Mouse (Mus musculus): ENCODE measurements at regions not wholly inside any gene's neighbourhood (a gene's known extent, or its start where the extent isn't known, plus 50 kb on each side); places are given as distances from the start of the nearest gene placed in this dataset.
A peak's percentile ranks its signal among the peaks of the same experiment; 100 is the strongest.
"Not testable (repeated sequence)": the region's sequence is repeated elsewhere in the genome, so short reads cannot be mapped to it uniquely, and the experiment has no call there.

- Histone ChIP-seq H3K27ac (replicated peaks) (no peak overlapping the region), H3K9me3 (peaks cover 3% of the 10 kb centered on the region; the same call in 1 of the 2 replicates), H3K4me1 (replicated peaks) (no peaks in the 10 kb centered on the region), H3K9ac (no peak overlapping the region), H3K4me3 (no peak overlapping the region), H3K36me3 (no peaks in the 10 kb centered on the region), H3K4me2 (no peak overlapping the region), H3K27me3 (no peaks in the 10 kb centered on the region)
- ATAC-seq (ENCODE audit: low read depth) = no peak
- 52% methylated on average over 9 of the region's 9 CpGs for WGBS
Measured at GRCm38 (mm10) chr10:69005199-69005872, 145.9 kb upstream of the Rhobtb1 start.

- not testable (repeated sequence) for ATAC-seq (ENCODE audit: low read depth); H3K9me3 ChIP-seq; H3K36me3 ChIP-seq; H3K27me3 ChIP-seq; H3K4me1 ChIP-seq (replicated peaks); H3K27ac ChIP-seq (replicated peaks); H3K9ac ChIP-seq; H3K4me2 ChIP-seq; H3K4me3 ChIP-seq
- WGBS = 91% methylated on average over 8 of the region's 8 CpGs
Measured at GRCm38 (mm10) chr10:69008679-69009078, 142.6 kb upstream of the Rhobtb1 start.

GRCm38 (mm10) chr10:69020811-69021743, 130.2 kb upstream of the Rhobtb1 start:
- H3K4me3 ChIP-seq = peak overlapping the region; percentile 3; the same call in 1 of the 2 replicates
- peak overlapping the region; percentile 84 for H3K27ac ChIP-seq (replicated peaks)
- ATAC-seq (ENCODE audit: low read depth) = peak; percentile 91
- 52% methylated on average over 30 of the region's 30 CpGs for WGBS
- H3K4me1 ChIP-seq (replicated peaks) = peaks cover 20% of the 10 kb centered on the region
- H3K4me2 ChIP-seq = peak overlapping the region; percentile 41
- H3K9ac ChIP-seq = no peak overlapping the region
- H3K36me3 ChIP-seq = no peaks in the 10 kb centered on the region
- H3K9me3 ChIP-seq = no peaks in the 10 kb centered on the region
- no peaks in the 10 kb centered on the region for H3K27me3 ChIP-seq

- Histone ChIP-seq H3K9me3 (no peaks in the 10 kb centered on the region), H3K4me1 (replicated peaks) (no peaks in the 10 kb centered on the region), H3K27ac (replicated peaks) (no peak overlapping the region), H3K36me3 (no peaks in the 10 kb centered on the region), H3K9ac (no peak overlapping the region), H3K27me3 (no peaks in the 10 kb centered on the region), H3K4me2 (no peak overlapping the region), H3K4me3 (no peak overlapping the region)
- ATAC-seq (ENCODE audit: low read depth) = no peak
- 66% methylated on average over 9 of the region's 9 CpGs for WGBS
Measured at GRCm38 (mm10) chr10:69033410-69033809, 117.8 kb upstream of the Rhobtb1 start.

GRCm38 (mm10) chr10:69034390-69035120, 116.7 kb upstream of the Rhobtb1 start:
- ATAC-seq (ENCODE audit: low read depth) = no peak
- no peak overlapping the region for H3K27ac ChIP-seq (replicated peaks)
- 40% methylated on average over 2 of the region's 2 CpGs for whole genome bisulfite sequencing

GRCm38 (mm10) chr10:69035536-69035935, 115.7 kb upstream of the Rhobtb1 start:
- H3K27ac ChIP-seq (replicated peaks); ATAC-seq (ENCODE audit: low read depth); H3K4me1 ChIP-seq (replicated peaks); H3K4me3 ChIP-seq; H3K36me3 ChIP-seq; H3K9me3 ChIP-seq; H3K4me2 ChIP-seq; H3K27me3 ChIP-seq; H3K9ac ChIP-seq: not testable (repeated sequence)
- WGBS = 65% methylated on average over 4 of the region's 4 CpGs

More at GRCm38 (mm10) chr10:69034390-69035120, 116.7 kb upstream of the Rhobtb1 start:
- H3K9me3 ChIP-seq = no peaks in the 10 kb centered on the region
- H3K27me3 ChIP-seq = no peaks in the 10 kb centered on the region
- H3K4me2 ChIP-seq = no peak overlapping the region
- H3K9ac ChIP-seq = no peak overlapping the region
- H3K36me3 ChIP-seq = no peaks in the 10 kb centered on the region
- no peak overlapping the region for H3K4me3 ChIP-seq
- no peaks in the 10 kb centered on the region for H3K4me1 ChIP-seq (replicated peaks)

DNA sequence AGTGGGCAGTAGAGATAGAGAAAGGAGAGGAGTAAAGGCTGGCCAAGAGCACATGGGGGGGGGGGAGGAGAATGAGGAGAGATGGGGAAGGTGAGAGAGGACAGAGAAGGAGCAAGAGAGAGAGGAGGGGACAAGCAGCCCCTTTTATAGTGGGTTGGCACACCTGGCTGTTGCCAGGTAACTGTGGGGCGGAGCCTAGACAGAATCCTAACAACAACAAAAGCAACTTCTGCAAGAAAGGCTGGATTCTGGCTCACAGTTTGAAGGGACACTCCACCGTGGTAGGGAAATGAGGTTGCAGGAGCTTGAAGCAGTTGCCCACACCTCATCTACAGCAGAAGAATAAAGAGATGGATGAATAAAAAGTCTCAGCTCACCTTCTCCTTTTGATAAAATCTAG, 115.1 kb upstream of the Rhobtb1 start:
- H3K4me3 ChIP-seq = no peak overlapping the region
- no peak overlapping the region for H3K27ac ChIP-seq (replicated peaks)
- no peaks in the 10 kb centered on the region for H3K36me3 ChIP-seq
- no peaks in the 10 kb centered on the region for H3K27me3 ChIP-seq
- no peak overlapping the region for H3K4me2 ChIP-seq
- ATAC-seq (ENCODE audit: low read depth) = no peak
- no peak overlapping the region for H3K9ac ChIP-seq
- H3K4me1 ChIP-seq (replicated peaks) = no peaks in the 10 kb centered on the region
- 83% methylated on average over 2 of the region's 2 CpGs for WGBS
- H3K9me3 ChIP-seq = no peaks in the 10 kb centered on the region

DNA sequence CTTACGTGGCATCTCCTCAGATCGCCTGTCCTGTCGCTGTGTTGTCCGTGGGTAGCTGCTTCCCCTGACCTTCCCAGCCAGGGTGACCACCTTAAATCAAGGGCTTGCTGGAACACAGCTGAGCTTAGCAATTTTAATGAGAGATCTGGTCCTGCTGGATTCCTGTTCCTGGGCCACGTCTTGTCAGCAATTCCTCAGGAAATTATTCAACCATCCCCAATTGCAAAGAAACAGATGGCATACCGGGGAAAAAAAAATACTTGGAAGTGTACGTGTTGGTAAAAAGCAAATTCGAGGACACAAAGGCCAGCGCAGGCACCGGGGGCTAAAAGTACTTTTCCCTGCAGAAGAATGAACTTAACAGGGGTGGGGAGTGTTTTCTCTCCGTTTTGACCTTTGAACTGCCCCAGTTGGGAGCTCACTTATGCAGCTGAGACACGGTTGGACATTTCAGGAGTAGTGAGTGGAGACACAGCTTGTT, 107.0 kb upstream of the Rhobtb1 start:
- Histone ChIP-seq H3K4me3 (no peak overlapping the region), H3K4me1 (replicated peaks) (peaks cover 34% of the 10 kb centered on the region), H3K27me3 (no peaks in the 10 kb centered on the region), H3K9ac (no peak overlapping the region), H3K9me3 (no peaks in the 10 kb centered on the region), H3K36me3 (no peaks in the 10 kb centered on the region), H3K4me2 (no peak overlapping the region), H3K27ac (replicated peaks) (0 out of 2 replicates have a peak overlapping the region, but pooled peaks have one; percentile 15)
- no peak for ATAC-seq (ENCODE audit: low read depth)
- WGBS = 24% methylated on average over 12 of the region's 12 CpGs

DNA sequence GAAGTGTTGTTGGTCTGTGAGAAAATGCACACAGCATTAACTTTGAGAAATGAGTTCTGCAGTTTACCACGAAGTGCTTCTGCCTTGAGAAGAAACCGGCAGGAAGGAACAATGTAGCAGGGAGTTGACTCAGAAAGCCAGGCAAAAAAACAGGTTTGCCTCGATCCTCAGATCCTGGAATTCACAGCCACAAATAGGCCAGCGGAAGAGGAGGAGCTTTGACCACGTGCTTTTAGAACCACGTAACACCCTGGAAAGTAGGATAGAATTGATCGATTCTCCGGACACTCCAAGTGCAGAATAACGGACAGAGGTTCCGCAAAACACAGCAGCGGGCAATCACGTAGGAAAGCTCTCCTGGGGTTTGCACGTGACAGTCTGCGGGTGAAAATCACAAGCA, 106.0 kb upstream of the Rhobtb1 start:
- WGBS = 57% methylated on average over 14 of the region's 14 CpGs
- no peaks in the 10 kb centered on the region for H3K9me3 ChIP-seq
- H3K27me3 ChIP-seq = no peaks in the 10 kb centered on the region
- H3K4me1 ChIP-seq (replicated peaks) = peaks cover 34% of the 10 kb centered on the region
- no peak for ATAC-seq (ENCODE audit: low read depth)
- no peaks in the 10 kb centered on the region for H3K36me3 ChIP-seq
- no peak overlapping the region for H3K27ac ChIP-seq (replicated peaks)
- no peak overlapping the region for H3K4me3 ChIP-seq
- no peak overlapping the region for H3K9ac ChIP-seq
- peak overlapping the region; percentile 39 for H3K4me2 ChIP-seq

DNA sequence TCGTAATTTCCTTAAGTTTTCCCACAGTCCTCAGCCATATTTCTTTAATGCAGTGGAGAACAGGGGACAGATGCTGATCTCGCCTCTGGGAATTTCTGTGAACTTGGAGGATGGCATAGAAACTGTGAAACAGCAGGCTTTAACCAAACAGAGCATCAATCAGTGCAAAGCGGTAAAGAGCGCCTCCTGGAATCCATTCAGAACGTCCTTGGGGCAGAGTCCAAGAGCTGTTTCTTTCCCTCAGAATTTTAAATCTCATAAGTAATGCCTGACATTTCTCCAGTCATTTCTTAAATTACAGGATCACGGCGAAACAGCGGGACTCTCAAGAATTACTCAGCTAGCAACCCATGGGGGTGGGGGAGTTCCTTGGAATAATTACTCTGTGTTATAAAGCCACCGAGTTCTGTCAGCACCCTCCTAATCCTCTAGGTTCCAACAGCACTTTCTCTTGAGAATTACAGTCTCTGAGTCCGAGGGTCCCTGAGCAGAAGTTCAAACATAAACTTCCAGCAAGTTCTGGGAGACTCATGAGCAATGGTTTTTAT, 105.2 kb upstream of the Rhobtb1 start:
- Histone ChIP-seq H3K4me3 (no peak overlapping the region), H3K36me3 (no peaks in the 10 kb centered on the region), H3K27ac (replicated peaks) (no peak overlapping the region), H3K9me3 (no peaks in the 10 kb centered on the region), H3K4me2 (no peak overlapping the region), H3K4me1 (replicated peaks) (peaks cover 34% of the 10 kb centered on the region), H3K9ac (no peak overlapping the region), H3K27me3 (no peaks in the 10 kb centered on the region)
- no peak for ATAC-seq (ENCODE audit: low read depth)
- 24% methylated on average over 10 of the region's 10 CpGs for WGBS

- Histone ChIP-seq H3K9ac (no peak overlapping the region), H3K9me3 (no peaks in the 10 kb centered on the region), H3K27ac (replicated peaks) (no peak overlapping the region), H3K27me3 (no peaks in the 10 kb centered on the region), H3K36me3 (no peaks in the 10 kb centered on the region), H3K4me2 (no peak overlapping the region), H3K4me1 (replicated peaks) (no peaks in the 10 kb centered on the region), H3K4me3 (no peak overlapping the region)
- WGBS = 81% methylated on average over 11 of the region's 11 CpGs
- no peak for ATAC-seq (ENCODE audit: low read depth)
Measured at GRCm38 (mm10) chr10:69078008-69078407, 73.2 kb upstream of the Rhobtb1 start.
